Mouse (Mus musculus) NIH3T3 (cell line): ENCODE measurements around the gene Tcf15.

Experiments
- DNase-seq: peaks from one replicate; pipeline ENCODE4 v3.0.0-alpha.2; 2012; ENCODE audit warnings: low read depth

The Tcf15 gene

GRCm38 (mm10) chr2:152169377-152169776, 26.0 kb downstream of the Tcf15 start:
- no peak for DNase-seq

GRCm38 (mm10) chr2:152174861-152175260, 31.5 kb downstream of the Tcf15 start:
- DNase-seq = no peak

GRCm38 (mm10) chr2:152176659-152177058, 33.3 kb downstream of the Tcf15 start:
- DNase-seq = no peak

- no peak for DNase-seq
Measured at GRCm38 (mm10) chr2:152177162-152177805, 33.9 kb downstream of the Tcf15 start.

- DNase-seq = no peak
Measured at GRCm38 (mm10) chr2:152177806-152178170, 34.4 kb downstream of the Tcf15 start.

GRCm38 (mm10) chr2:152178345-152178744, 35.0 kb downstream of the Tcf15 start:
- no peak for DNase-seq

GRCm38 (mm10) chr2:152179301-152179700, 35.9 kb downstream of the Tcf15 start:
- DNase-seq = no peak

DNA sequence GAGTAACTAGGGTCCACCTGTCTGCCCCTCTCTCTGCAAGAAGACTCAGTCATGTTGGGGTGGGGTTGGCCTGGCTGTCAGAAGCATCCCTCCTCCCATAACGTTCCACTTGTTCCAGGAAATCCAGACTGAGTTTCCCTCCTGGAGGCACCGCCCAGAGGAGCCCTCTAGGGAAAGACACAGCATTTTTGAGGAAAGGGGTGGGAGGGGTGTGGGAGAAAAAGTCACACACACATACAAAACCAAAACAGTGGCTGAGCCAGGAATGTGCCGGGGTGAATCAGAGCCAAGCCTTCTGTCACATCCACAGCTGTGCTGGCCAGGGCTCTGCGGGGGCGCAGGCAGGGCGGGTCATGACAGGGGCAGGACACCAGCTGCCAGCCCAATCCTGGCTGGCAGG, 37.0 kb downstream of the Tcf15 start:
- peak; percentile 65 for DNase-seq

DNA sequence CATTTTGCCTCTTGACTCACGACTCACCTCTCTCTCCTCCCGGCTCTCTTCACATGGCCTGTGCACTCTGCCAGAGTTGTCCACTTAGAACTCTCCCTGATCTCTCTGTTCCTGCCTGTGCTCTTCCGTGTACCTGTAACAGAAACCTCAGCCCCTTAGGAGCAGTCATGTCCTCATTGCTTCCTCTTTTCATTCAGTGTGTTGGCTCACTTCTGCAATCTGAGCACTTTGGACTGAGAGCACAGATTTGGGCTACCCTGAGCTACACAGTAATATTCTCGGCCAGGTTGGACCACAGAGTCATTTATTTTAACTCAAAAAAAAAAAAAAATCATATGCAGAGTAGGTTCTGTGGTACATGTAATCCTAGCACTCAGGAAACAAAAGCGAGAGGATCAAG, 43.8 kb downstream of the Tcf15 start:
- no peak for DNase-seq

DNA sequence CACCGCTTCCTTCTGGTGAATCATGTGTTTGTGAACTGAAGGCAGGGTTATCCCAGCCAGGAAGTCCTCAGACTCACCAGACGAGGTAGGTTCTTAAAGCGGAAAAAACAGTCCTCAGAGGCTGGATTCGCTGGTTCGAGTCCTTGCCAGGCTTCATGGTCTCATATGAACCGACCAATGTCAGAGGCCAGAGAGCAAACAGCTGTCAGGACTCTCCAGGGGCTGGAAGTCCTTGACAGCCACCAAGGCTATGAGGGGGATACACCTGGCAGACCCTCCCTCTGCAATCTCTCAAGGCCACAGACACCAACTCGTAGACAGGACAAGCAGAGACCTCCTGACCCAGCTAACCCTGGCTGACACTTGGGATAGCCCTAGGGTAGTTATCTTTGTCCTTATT, 45.9 kb downstream of the Tcf15 start:
- DNase-seq = no peak

DNA sequence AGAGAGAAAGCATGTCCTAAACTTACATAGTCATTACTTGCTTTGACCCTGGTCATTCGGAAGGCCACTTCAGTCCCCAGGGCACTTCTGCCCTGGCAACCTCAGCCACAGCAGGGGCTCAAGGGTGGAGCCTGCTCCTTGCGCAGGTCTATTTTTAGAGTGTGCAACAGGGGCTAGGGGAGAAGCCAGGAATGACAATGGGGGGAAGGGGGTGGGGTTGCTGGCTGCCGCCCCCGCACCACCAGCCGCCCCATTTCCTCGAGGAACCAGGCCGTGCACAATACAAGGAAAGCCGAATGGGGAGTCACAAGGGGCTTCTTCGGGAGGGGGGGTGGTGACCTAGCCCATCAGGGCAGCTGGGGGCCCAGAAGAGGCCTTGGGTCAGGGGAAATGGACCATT, 46.3 kb downstream of the Tcf15 start:
- DNase-seq = no peak

DNA sequence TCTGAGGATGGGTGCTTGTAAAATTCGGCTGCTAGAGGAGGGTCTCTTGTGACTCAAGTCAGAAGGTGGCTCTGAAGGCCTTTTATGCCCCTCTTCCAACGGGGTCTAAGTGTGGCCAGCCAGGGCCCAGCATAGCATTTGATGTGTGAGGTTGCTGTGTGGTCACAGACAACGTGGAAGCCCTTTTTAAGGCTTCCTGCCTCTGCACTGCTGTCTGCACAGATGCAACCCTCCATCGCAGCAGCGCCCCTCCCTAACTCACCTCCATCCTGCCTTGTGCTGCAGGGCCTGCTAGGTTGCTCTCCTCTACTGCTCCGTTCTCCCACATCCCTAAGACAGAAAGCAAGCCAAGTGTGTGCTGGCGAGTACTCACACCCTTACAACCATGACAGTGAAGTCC, 46.8 kb downstream of the Tcf15 start:
- DNase-seq = no peak

- DNase-seq = no peak
Measured at GRCm38 (mm10) chr2:152192591-152193345, 49.4 kb downstream of the Tcf15 start.

- DNase-seq = no peak
Measured at GRCm38 (mm10) chr2:152193346-152193710, 50.0 kb downstream of the Tcf15 start.

DNA sequence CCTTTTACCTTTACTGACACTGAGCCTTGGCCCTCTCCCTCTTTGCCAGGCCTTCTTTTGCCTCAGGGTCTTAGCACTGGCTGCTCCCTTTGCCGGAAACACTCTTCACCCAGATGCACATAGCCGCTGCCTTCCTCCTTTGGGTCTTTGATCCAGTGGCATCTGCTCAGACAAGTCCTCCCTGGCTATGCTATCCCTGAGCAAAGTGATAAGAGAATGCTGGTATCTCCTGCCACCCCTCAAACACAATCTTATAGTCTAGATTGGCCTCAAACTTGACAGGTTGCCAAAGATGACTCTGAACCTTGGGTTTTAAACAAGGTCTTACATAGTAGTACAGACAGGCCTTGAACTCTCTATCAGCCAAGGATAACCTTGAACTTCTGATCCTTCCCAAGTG, 51.2 kb downstream of the Tcf15 start:
- DNase-seq = no peak

GRCm38 (mm10) chr2:152196896-152197295, 53.5 kb downstream of the Tcf15 start:
- DNase-seq = no peak

DNA sequence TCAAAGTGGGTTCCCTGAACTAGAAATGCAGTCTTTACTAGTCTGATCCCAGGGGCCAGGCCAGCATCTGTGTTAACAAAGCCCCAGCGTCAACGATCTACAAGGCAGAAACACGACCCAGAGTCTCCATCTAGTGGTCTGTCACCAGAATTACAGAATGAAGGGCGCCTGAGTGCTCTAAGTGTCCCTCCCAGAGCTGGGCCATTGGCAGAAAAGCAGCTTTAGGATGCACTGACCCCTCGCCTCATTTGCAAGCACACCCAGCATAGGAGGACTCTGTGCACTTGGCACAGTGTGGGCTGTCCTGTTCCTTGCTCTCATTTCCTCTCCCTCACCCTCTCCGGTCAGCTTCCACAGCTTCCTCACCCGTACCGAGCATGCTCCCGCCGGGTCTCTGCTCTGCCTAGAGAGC, 53.9 kb downstream of the Tcf15 start:
- DNase-seq = peak; percentile 89
